Mouse (Mus musculus) spleen, postnatal 36 days (tissue): Measurements from ENCODE around the gene Tmem131l.

Experiments used
- DNase-seq, 2 experiments: peaks; one replicate each; pipeline ENCODE4 v3.0.0; 2022; ENCODE audit warnings: low spot score in 2 of 2, mixed read lengths in 1 of 2

Gene Tmem131l

DNA sequence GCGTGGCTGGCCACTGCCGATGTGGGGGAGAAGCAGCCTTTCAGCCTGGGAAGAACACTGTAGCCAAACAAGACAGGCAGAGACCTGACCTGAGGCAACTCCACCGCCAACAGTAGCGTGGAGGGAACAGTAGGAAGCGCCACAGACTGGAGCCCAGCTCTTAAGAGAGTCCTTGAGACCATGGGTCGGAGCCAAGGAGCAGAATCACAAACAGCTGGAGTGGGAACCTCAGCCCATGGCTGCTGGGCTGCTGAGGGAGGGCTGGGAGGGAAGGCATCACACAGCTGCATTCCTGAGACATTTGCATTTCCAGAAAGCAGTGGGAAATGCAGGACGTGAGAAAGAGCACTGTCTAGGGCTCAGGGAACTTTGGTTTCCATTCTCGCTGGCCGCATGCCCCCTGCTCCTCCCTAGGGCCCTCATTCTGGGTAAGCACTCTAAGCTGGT lies 8.8 kb upstream of the Tmem131l start:
- DNase-seq = no peak

GRCm38 (mm10) chr3:84046206-84046605 lies 6.2 kb upstream of the Tmem131l start:
- DNase-seq = peak; percentile 36 to 46

DNA sequence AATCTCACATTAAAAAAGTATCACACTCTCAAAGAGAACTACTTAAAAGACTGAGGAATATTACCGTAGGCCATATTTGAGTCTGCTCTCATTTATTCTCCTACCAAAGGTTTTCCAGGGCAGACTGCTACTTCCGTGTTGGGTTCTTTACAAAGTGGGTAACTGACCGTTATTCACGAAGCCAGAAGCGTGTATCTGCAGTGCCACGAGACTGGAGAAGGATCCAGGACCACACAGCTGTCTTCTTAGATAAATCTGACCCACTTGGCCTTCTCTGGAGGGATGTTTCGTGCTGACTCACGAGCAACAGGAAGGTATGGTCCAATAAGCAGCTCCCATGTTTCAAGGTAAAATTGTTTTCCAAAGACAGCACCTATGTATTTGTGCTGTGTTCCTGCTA lies 1.8 kb upstream of the Tmem131l start:
- peak; percentile 54 to 75 for DNase-seq

DNA sequence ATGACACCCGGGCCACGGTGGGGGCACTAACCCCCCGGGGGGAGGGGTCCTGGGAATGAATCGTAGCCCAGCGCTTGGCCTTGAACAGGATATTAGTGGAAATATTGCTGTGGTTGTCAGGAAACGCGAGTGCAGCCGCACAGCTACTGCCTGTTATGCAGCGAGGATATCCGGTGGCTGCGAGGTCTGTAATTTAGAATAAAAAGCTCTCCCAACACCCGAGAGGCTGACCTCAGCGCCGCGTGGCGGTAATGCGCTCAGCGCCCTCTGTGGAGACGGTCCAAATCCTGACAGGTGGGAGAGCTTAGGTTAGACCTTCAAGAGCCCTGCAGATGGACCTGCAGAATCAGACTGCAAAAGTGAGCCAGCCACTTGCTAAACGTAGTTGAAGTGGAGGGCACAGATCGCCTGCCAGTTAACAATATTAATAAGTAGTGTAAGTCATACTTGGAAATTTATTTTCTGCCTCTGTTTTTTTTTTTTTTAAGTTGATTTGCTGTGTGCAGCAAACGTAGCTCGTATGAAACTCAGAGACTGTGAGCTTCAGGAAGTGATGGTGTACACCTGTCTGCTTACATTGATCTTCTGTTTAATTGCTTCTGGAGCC lies 604 bp upstream of the Tmem131l start:
- peak; percentile 84 for DNase-seq

- DNase-seq = peak; percentile 97 to 98
These were observed 862 bp downstream of the Tmem131l start for GRCm38 (mm10) chr3:84038981-84039645.

GRCm38 (mm10) chr3:84038126-84038525 lies 1.8 kb downstream of the Tmem131l start:
- no peak for DNase-seq

- DNase-seq = no peak
These were observed 2.4 kb downstream of the Tmem131l start for GRCm38 (mm10) chr3:84037536-84037935.

DNA sequence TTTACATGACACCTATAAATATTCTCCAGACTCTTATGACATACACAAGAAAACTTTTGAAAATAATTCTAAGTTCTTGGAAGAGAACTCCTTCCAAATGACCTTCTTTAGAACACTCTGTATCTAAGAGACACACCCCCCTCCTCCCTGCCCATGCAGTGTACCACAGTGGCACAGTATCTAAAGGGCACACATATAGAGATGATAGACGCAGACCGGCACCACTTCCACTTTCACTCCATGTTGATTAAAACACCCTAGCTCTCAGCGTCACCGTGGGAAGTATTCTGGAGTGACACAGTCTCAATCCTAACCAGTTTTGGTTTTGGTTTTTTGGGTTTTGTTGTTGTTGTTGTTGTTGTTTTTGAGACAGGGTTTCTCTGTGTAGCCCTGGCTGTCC lies 3.1 kb downstream of the Tmem131l start:
- peak; percentile 63 to 76 for DNase-seq

DNA sequence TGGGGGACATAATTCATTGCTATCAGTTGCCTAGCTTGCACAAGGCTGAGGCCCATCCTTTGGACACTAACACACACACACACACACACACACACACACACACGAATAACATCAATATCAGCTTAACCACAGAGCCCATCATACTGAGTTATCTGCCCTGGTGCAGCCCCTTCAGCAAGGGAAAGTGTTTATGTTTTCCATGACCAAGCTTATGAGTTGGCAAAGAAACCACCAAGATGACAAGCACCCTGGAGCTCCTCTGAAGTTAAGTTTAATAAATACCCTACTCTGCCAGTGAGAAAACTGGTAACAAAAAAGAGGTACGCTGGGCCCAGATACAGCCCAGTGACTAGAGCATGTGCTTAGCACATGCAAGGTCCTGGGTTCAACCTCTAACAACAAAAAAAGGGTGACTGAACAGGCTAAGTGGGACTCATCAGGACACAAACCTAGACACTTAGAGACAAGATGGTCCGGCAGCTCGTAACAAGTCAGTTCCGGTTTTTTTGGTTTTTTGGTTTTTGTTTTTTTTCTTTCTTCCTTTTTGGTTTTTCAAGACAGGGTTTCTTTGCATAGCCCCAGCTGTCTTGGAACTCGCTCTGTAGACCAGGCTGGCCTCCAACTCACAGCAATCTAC lies 4.1 kb downstream of the Tmem131l start:
- DNase-seq = peak; percentile 27 to 57

DNA sequence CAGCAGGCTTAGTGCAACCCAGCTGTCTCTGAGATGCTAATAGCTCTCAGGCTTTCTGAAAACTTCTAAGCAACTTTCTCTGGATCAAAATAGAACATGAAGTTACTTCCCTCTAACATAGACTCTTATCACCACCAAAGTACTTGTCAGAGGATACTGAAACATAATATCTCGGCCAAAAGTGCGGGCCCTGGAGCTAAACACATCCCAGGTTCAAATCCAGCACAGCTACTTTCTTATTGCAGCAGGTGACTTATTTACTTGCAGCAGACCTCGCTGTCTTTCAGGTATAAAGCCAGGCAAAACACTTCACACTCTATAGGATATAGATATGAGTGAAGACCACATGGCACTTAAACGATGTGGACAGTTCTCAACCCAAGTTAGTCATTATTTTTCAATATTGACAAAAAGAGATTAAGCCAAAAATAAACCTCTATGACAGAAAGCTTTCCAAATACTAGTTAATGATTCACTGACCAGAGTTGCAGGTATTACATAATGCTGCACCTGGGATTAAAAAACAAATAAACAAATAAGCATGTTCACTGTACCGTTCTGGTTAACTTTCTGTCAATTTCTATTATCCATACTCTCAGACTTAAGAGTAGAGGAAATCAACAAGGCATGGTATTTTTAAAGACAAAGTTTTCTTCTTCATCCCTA lies 5.7 kb downstream of the Tmem131l start:
- DNase-seq = no peak

DNA sequence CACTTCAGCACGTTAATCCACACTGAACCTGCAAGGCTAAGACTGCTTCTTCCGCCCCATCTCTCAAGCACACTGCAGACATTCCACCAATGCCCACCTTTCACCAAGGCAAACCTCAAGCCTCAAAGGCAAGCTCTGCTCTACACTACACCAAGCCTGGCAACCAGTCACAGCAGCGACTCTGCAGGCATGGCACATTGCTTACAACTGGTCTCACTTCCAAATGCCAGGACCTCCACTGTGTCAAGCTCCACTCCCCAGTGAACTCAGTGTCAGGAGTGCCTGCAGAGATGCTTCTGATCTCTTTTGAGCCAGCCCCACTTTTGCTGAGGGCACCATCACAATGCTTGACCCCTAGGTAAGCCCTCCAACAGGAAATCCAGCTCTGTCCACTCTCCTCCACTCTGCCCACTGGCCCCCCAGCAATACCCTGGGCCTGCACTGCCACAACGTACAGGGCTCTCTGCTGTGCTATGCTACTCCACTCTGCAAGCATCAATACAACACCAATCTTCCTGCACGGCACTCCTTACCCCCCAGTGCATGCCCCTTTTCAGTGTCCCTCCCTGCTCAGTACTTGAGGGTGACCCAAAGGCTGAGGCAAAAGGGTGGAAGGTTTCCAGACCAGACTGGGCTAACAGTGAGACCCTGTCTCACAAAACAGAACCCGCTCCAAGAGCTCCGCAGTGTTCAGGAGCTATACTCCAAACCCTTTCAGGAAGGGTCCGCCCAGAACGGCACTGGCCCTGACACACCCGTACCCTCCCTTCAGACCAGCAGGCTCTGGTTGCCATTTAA lies 6.8 kb downstream of the Tmem131l start:
- DNase-seq = no peak

DNA sequence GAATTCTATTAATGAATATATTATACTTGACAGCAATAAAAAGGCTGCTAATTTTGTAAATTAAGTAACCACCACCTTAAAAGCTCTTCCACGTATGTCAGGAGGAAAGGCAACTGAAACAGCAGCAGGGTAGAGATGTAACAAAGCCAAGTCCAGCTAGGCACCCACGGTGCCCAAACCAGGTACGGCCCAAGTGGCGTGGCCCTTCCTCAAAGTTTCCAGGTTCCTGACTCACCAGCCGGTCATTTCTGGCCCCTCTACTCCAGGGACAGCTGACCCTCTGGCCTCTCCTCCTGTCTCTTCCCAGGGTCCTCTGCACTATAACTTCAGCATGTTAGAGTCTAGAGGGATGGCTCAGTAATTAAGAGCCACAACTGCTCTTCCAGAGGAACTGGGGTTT lies 7.6 kb downstream of the Tmem131l start:
- DNase-seq = no peak

GRCm38 (mm10) chr3:84031216-84031615 lies 8.8 kb downstream of the Tmem131l start:
- no peak for DNase-seq

DNA sequence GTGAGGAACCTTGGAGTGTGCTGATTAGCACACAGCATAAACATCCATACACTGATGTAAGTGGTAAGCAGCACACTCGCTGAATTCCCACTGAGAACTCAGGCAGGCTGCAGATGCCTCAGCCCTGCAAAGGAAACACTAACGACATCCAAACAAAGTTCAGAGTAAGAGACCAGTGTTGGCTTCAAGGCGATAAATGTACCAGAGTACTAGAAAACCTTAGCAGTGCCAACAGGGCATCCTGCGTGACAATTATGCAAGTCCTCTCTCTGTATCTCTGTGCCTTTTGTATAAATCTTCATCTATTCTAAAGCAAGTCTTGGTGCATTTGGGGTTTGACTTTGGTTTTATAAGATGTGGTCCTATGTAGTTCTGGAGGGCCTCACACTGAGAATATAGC lies 11.0 kb downstream of the Tmem131l start:
- DNase-seq = no peak

DNA sequence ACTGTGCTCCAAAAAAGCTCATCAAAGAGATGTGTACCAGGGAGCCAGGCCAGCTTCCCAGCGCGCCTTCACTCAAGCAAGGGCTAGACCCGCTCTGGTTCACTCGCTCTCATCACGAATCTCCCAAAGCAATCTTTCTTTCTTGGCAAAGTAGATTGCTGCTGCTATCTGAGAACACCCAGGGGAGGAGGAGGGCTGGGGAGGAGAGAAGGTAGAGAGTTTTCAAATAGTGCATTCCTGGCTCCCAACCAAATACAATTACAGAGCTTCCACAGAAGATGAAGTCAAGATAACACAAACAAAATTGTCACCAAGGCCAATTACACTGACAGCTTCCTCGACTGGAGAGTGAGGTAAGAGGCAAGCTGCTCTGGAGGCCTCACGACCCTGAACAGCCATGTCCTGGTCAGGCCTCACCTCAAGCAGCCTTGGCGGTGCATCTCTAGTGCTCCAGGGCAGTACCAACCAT lies 12.2 kb downstream of the Tmem131l start:
- DNase-seq = no peak

DNA sequence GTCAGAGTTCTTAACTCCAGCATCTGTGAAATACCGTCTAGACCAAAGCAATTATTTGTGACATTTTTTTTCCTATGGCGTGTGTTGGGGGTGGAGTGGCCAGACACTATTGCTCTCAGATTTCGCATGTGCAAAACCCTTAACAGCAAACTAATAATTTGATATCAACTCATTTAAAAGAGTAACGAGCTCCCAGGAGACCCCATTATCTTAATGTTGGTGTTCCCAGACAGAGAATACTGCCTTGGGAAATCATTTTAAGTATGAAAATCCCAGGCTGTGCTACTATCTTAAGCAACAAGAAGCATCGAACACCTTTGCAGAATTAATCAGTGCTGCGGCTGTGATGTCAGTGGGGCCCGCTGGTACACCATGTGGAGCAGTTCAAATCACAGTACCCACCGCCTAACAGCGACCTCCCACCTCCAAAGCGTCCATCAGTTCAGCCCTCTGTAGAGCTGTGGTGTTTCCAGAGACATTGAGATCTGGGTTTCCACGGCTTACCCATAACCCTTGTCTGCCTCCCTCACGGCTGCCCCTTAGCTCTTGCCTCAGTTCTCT lies 15.4 kb downstream of the Tmem131l start:
- DNase-seq = no peak

- DNase-seq = peak; percentile 29 to 35
These were observed 17.3 kb downstream of the Tmem131l start for GRCm38 (mm10) chr3:84022723-84023122.

- no peak for DNase-seq
These were observed 17.8 kb downstream of the Tmem131l start for GRCm38 (mm10) chr3:84022201-84022584.

DNA sequence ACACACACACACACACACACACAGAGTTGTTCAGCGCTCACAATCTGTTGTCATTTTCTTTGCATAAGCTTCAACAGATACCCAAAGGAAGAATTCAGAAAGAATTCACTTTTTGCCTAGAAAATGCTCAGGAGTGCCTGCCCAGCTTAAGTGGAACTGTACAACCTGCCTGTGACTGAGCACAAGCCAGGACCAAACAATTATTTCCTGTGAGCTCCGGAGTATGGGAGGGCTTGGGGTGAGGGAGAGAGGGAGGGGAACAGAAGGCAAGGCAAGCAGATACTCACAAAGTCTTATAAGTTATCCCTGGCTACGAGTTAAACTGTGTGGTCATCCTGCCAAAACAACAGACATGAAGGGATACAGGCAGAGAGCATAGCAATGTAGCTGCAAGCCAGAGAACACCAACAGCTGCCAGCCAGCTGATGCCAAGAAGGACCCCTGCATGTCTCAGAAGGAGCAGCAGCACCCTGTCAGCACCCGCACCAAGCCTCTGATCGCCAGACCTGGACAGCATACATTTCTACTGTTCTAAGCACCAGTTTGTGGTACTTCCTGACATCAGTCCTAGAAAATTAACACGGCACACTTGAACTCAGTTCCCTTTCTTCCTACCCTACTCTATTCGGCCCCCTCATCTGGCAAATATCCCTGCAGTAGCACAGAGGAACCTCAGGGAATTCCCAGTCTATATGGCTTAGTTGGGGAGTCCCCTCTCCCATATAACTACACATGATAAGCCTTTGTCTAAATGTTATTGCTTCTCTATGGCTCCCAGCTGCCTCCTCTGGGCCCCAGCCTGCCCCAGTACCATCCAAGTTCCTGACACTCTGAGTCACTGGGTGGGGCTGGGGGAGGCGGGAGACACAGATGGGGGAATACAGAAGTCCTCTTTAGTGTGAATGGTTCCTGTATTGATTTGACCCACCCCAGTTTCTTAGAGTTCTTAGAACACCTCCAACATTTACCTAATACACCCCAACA lies 18.5 kb downstream of the Tmem131l start:
- DNase-seq = no peak

DNA sequence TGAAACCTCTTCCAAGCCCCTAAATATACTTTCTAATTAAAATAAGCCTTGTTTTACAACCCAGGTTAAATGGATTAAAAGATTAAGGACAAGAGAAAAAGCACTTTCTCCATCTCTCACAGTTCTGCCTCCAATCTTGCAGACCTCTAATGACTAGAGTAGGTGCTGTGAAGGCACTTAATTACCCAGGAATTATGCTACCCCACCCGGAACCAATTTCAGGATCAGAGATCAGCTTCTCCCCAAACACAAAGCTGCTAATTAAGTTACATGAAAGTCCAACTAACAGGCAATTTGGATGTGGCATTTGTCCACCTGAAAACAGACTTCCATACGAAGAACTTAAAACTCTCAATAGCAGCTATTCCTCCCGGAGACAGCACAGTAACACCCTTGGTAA lies 19.4 kb downstream of the Tmem131l start:
- no peak for DNase-seq
